9 mouse cellular contexts compared by ENCODE assay signal in genomic region chr7:44593775-44594174, GRCm38 (mm10). TPM values are rescaled to one million over a fixed set of nuclear protein-coding genes. Genes with fewer than 3 reads are reported as not detected.
DNase-seq lines count a peak whose midpoint lies in the region; ATAC-seq lines count a peak whose summit lies in the region.
"Had no signal": no experiment of that assay in that cellular context is flagged by ENCODE, and none has a peak within 500 bp of the region (broad histone marks: within the 10 kb centered on the region; RNA-seq: fewer than 3 reads in every experiment).

No protein-coding gene starts in this region.

- H3K4me1 ChIP-seq in forebrain, embryonic 13.5 days: peaks cover 56% of the 10 kb centered on the region
- peaks cover 25% of the 10 kb centered on the region for H3K4me1 ChIP-seq in heart, embryonic 15.5 days (replicated peaks)
- peaks cover 27% of the 10 kb centered on the region for H3K4me1 ChIP-seq in liver, embryonic 13.5 days (replicated peaks)
- peaks cover 24% of the 10 kb centered on the region for H3K4me1 ChIP-seq in neural tube, embryonic 11.5 days (ENCODE audit: control insufficient read depth, insufficient read depth, low read length)
- H3K4me1 ChIP-seq in stomach, embryonic 16.5 days (ENCODE audit: control insufficient read depth, insufficient read depth, low read length): peaks cover 16% of the 10 kb centered on the region

- DNase-seq in CD4-positive, CD25-positive, alpha-beta regulatory T cell, adult 2 months (ENCODE audit: low read depth, low spot score): peak; percentile 63
- DNase-seq in kidney, postnatal 25 days: peak; percentile 82 to 87
- DNase-seq in liver, embryonic 13.5 days: peak; percentile 60
- peak; percentile 95 for DNase-seq in neural tube, embryonic 11.5 days (ENCODE audit: low spot score)

- no peaks in the 10 kb centered on the region for H3K9me3 ChIP-seq in forebrain, embryonic 13.5 days (replicated peaks)
- H3K9me3 ChIP-seq in heart, embryonic 15.5 days (replicated peaks): no peaks in the 10 kb centered on the region
- no peaks in the 10 kb centered on the region for H3K9me3 ChIP-seq in liver, embryonic 13.5 days (replicated peaks)
- no peaks in the 10 kb centered on the region for H3K9me3 ChIP-seq in neural tube, embryonic 11.5 days (ENCODE audit: control insufficient read depth, low read length)
- H3K9me3 ChIP-seq in stomach, embryonic 16.5 days (replicated peaks; ENCODE audit: control insufficient read depth, low read length): no peaks in the 10 kb centered on the region

- peak overlapping the region; percentile 45 for H3K4me3 ChIP-seq in forebrain, embryonic 13.5 days
- H3K4me3 ChIP-seq in heart, embryonic 15.5 days: no peak overlapping the region
- no peak overlapping the region for H3K4me3 ChIP-seq in liver, embryonic 13.5 days (replicated peaks)
- 0 out of 2 replicates have a peak overlapping the region, but pooled peaks have one; percentile 8 for H3K4me3 ChIP-seq in neural tube, embryonic 11.5 days (ENCODE audit: low read depth, low read length)
- H3K4me3 ChIP-seq in stomach, embryonic 16.5 days (replicated peaks; ENCODE audit: low read length): no peak overlapping the region

- no peaks in the 10 kb centered on the region; the same call in 1 of the 2 replicates for H3K36me3 ChIP-seq in forebrain, embryonic 13.5 days (ENCODE audit: poor library complexity, severe bottlenecking)
- no peaks in the 10 kb centered on the region for H3K36me3 ChIP-seq in heart, embryonic 15.5 days
- no peaks in the 10 kb centered on the region for H3K36me3 ChIP-seq in liver, embryonic 13.5 days
- no peaks in the 10 kb centered on the region for H3K36me3 ChIP-seq in neural tube, embryonic 11.5 days (ENCODE audit: control insufficient read depth, insufficient read depth, low read length)
- no peaks in the 10 kb centered on the region for H3K36me3 ChIP-seq in stomach, embryonic 16.5 days (ENCODE audit: control insufficient read depth, insufficient read depth, low read length)

- peak overlapping the region; percentile 67 for H3K4me2 ChIP-seq in forebrain, embryonic 13.5 days
- H3K4me2 ChIP-seq in heart, embryonic 15.5 days: peak overlapping the region; percentile 28; the same call in 1 of the 2 replicates
- no peak overlapping the region for H3K4me2 ChIP-seq in liver, embryonic 13.5 days
- H3K4me2 ChIP-seq in neural tube, embryonic 11.5 days (ENCODE audit: low read depth): peak overlapping the region; percentile 38
- H3K4me2 ChIP-seq in stomach, embryonic 16.5 days (ENCODE audit: low read depth, low read length): peak overlapping the region; percentile 21; the same call in 1 of the 2 replicates

- H3K27ac ChIP-seq in forebrain, embryonic 13.5 days: peak overlapping the region; percentile 75
- no peak overlapping the region for H3K27ac ChIP-seq in heart, embryonic 15.5 days
- H3K27ac ChIP-seq in liver, embryonic 13.5 days: no peak overlapping the region
- H3K27ac ChIP-seq in neural tube, embryonic 11.5 days (ENCODE audit: low read depth, low read length): no peak overlapping the region
- no peak overlapping the region for H3K27ac ChIP-seq in stomach, embryonic 16.5 days (ENCODE audit: low read length)
- H3K27ac ChIP-seq: macrophage had no signal

- peaks cover 37% of the 10 kb centered on the region for H3K27me3 ChIP-seq in forebrain, embryonic 13.5 days
- peaks cover 67% of the 10 kb centered on the region for H3K27me3 ChIP-seq in heart, embryonic 15.5 days
- peaks cover 55% of the 10 kb centered on the region for H3K27me3 ChIP-seq in liver, embryonic 13.5 days
- peaks cover 26% of the 10 kb centered on the region for H3K27me3 ChIP-seq in neural tube, embryonic 11.5 days (ENCODE audit: control insufficient read depth, insufficient read depth, low read length)
- H3K27me3 ChIP-seq in stomach, embryonic 16.5 days (ENCODE audit: control insufficient read depth, insufficient read depth, low read length): peaks cover 40% of the 10 kb centered on the region

- ATAC-seq in CD4-positive, CD25-positive, alpha-beta regulatory T cell, adult 4 months: no peak
- peak; percentile 37 for ATAC-seq in forebrain, embryonic 13.5 days
- ATAC-seq in heart, embryonic 15.5 days (replicated peaks; ENCODE audit: insufficient number of reproducible peaks, insufficient read depth, low FRiP score, low read depth): peak; percentile 51; the same call in 1 of the 2 replicates
- ATAC-seq in liver, embryonic 13.5 days (ENCODE audit: low read depth): peak; percentile 21
- ATAC-seq in neural tube, embryonic 11.5 days (ENCODE audit: insufficient read depth, low FRiP score, low TSS enrichment): peak; percentile 17; the same call in 1 of the 2 replicates
- peak; percentile 4; the same call in 1 of the 2 replicates for ATAC-seq in stomach, embryonic 16.5 days (ENCODE audit: insufficient read depth, low FRiP score)

- H3K9ac ChIP-seq in forebrain, embryonic 13.5 days: peak overlapping the region; percentile 70
- H3K9ac ChIP-seq in heart, embryonic 15.5 days: no peak overlapping the region
- no peak overlapping the region for H3K9ac ChIP-seq in liver, embryonic 13.5 days
- H3K9ac ChIP-seq in neural tube, embryonic 11.5 days (ENCODE audit: low read length): no peak overlapping the region; the same call in 1 of the 2 replicates
- H3K9ac ChIP-seq in stomach, embryonic 16.5 days (ENCODE audit: low read length): no peak overlapping the region

- WGBS in forebrain, embryonic 13.5 days: 0% methylated on average over 13 of the region's 22 CpGs
- WGBS in heart, embryonic 15.5 days: under 1% methylated on average over 18 of the region's 22 CpGs
- WGBS in liver, embryonic 13.5 days (ENCODE audit: insufficient replicate concordance): 3% methylated on average over 22 of the region's 22 CpGs
- WGBS in neural tube, embryonic 11.5 days: 1% methylated on average over 22 of the region's 22 CpGs
- under 1% methylated on average over 21 of the region's 22 CpGs for WGBS in stomach, embryonic 16.5 days

RNA-seq across cellular contexts. Expression of gene Kcnc3, which starts 3.3 kb away (rescaled TPM):
- under 1 TPM in 1 of 2 experiments, not detected in 1; 0.42 TPM for polyA plus RNA-seq in CD4-positive, CD25-positive, alpha-beta regulatory T cell, adult 4 months (2017; shearing (Covaris generic))
- 2.1 and 2.4 TPM in 2 replicates for polyA plus RNA-seq in forebrain, embryonic 13.5 days (2015; fragmentation: Nextera tagmentation; extraction: Ambion mirVana)
- 0.11 and 0.37 TPM in 2 replicates for polyA plus RNA-seq in heart, embryonic 15.5 days (2015; fragmentation: Nextera tagmentation; extraction: Ambion mirVana)
- 0.05 and 0.06 TPM in 2 replicates for polyA plus RNA-seq in liver, embryonic 13.5 days (2015; fragmentation: Nextera tagmentation; extraction: Ambion mirVana)
- 0.92 and 1.7 TPM in 2 replicates for polyA plus RNA-seq in neural tube, embryonic 11.5 days (2014; fragmentation: Nextera tagmentation; extraction: Ambion mirVana)
- 0.16 and 0.26 TPM in 2 replicates for polyA plus RNA-seq in stomach, embryonic 16.5 days (2015; fragmentation: Nextera tagmentation; extraction: Ambion mirVana)

RNA-seq across cellular contexts. Expression of gene Napsa, which starts 21.6 kb away (rescaled TPM):
- polyA plus RNA-seq in CD4-positive, CD25-positive, alpha-beta regulatory T cell, adult 4 months (2017; shearing (Covaris generic)): 1 to 10 TPM in 1 of 2 experiments, under 1 TPM in 1; 0.52 to 6.7 TPM
- polyA plus RNA-seq in forebrain, embryonic 13.5 days (2015; fragmentation: Nextera tagmentation; extraction: Ambion mirVana): 0.53 and 0.57 TPM in 2 replicates
- polyA plus RNA-seq in heart, embryonic 15.5 days (2015; fragmentation: Nextera tagmentation; extraction: Ambion mirVana): 1.7 and 5.7 TPM in 2 replicates
- 4.5 and 5.1 TPM in 2 replicates for polyA plus RNA-seq in liver, embryonic 13.5 days (2015; fragmentation: Nextera tagmentation; extraction: Ambion mirVana)
- polyA plus RNA-seq in neural tube, embryonic 11.5 days (2014; fragmentation: Nextera tagmentation; extraction: Ambion mirVana): 0.42 and 0.49 TPM in 2 replicates
- 3.7 and 5.4 TPM in 2 replicates for polyA plus RNA-seq in stomach, embryonic 16.5 days (2015; fragmentation: Nextera tagmentation; extraction: Ambion mirVana)

RNA-seq across cellular contexts. Expression of gene Nr1h2, which starts 40.0 kb away (rescaled TPM):
- polyA plus RNA-seq in CD4-positive, CD25-positive, alpha-beta regulatory T cell, adult 4 months (2017; shearing (Covaris generic)): 10 to 100 TPM; 42.2 to 57.7 TPM
- polyA plus RNA-seq in forebrain, embryonic 13.5 days (2015; fragmentation: Nextera tagmentation; extraction: Ambion mirVana): 76.0 and 76.2 TPM in 2 replicates
- polyA plus RNA-seq in heart, embryonic 15.5 days (2015; fragmentation: Nextera tagmentation; extraction: Ambion mirVana): 53.2 and 64.6 TPM in 2 replicates
- polyA plus RNA-seq in liver, embryonic 13.5 days (2015; fragmentation: Nextera tagmentation; extraction: Ambion mirVana): 40.7 and 47.1 TPM in 2 replicates
- 68.1 and 71.9 TPM in 2 replicates for polyA plus RNA-seq in neural tube, embryonic 11.5 days (2014; fragmentation: Nextera tagmentation; extraction: Ambion mirVana)
- 62.0 and 68.6 TPM in 2 replicates for polyA plus RNA-seq in stomach, embryonic 16.5 days (2015; fragmentation: Nextera tagmentation; extraction: Ambion mirVana)

RNA-seq across cellular contexts. Expression of gene Pold1, which starts 45.1 kb away (rescaled TPM):
- polyA plus RNA-seq in CD4-positive, CD25-positive, alpha-beta regulatory T cell, adult 4 months (2017; shearing (Covaris generic)): 10 to 100 TPM; 18.4 to 45.5 TPM
- 77.8 and 89.7 TPM in 2 replicates for polyA plus RNA-seq in forebrain, embryonic 13.5 days (2015; fragmentation: Nextera tagmentation; extraction: Ambion mirVana)
- 41.7 and 66.9 TPM in 2 replicates for polyA plus RNA-seq in heart, embryonic 15.5 days (2015; fragmentation: Nextera tagmentation; extraction: Ambion mirVana)
- polyA plus RNA-seq in liver, embryonic 13.5 days (2015; fragmentation: Nextera tagmentation; extraction: Ambion mirVana): 68.3 and 68.4 TPM in 2 replicates
- polyA plus RNA-seq in neural tube, embryonic 11.5 days (2014; fragmentation: Nextera tagmentation; extraction: Ambion mirVana): 62.3 and 64.8 TPM in 2 replicates
- 70.3 and 72.8 TPM in 2 replicates for polyA plus RNA-seq in stomach, embryonic 16.5 days (2015; fragmentation: Nextera tagmentation; extraction: Ambion mirVana)

Comparison
In these comparisons a context has a peak if more than half of its experiments do, and no peak if none do; other contexts are left out.
1. H3K4me3 ChIP-seq: peak in forebrain, embryonic 13.5 days (single experiment) and neural tube, embryonic 11.5 days (single experiment); none in heart, embryonic 15.5 days (single experiment), liver, embryonic 13.5 days (single experiment) and stomach, embryonic 16.5 days (single experiment).
2. Peak in every context shown above with its lines, with median percentiles within 50 percentile points of each other: DNase-seq.